Mouse (Mus musculus) liver, embryonic 14.5 days (tissue): ENCODE results near the gene Slc9a8. TPM values are rescaled to one million over a fixed set of nuclear protein-coding genes. Genes with fewer than 3 reads are reported as not detected.
A peak's percentile ranks its signal among the peaks of the same experiment; 100 is the strongest.

Source experiments
- ATAC-seq: fragments of 200-750 bp; cut with Nextera tagmentation; 2 replicates; pipeline ENCODE4 v1.8.0; 2017; ENCODE audit warnings: moderate number of reproducible peaks, mild to moderate bottlenecking, moderate library complexity; ENCODE audit not compliant: insufficient read depth
- DNase-seq, 3 experiments: peaks; one replicate each; pipeline ENCODE4 v3.0.0-alpha.2; 2012 to 2013; ENCODE audit warnings: low read depth in 3 of 3, low spot score in 3 of 3
- H3K27ac ChIP-seq: fragments of 300-500 bp; sonication (generic); 2 replicates; pipeline ENCODE4 v1.5.1; 2014; ENCODE audit warnings: moderate library complexity, mild to moderate bottlenecking, control low read depth, inconsistent platforms
- H3K27me3 ChIP-seq: fragments of 300-500 bp; sonication (generic); 2 replicates; pipeline ENCODE4 v1.6.1; 2014; ENCODE audit warnings: mild to moderate bottlenecking, low read length, moderate library complexity; ENCODE audit not compliant: control insufficient read depth, insufficient read depth
- H3K36me3 ChIP-seq: fragments of 300-500 bp; sonication (generic); replicated peaks from 2 replicates; pipeline ENCODE4 v1.6.1; 2014; ENCODE audit warnings: low read depth; ENCODE audit not compliant: control insufficient read depth, insufficient read depth
- H3K4me1 ChIP-seq, 2 experiments: fragments of 200-500 bp in 1 of 2; fragments of 300-500 bp in 1 of 2; sonication (generic) in 1 of 2; replicated peaks; 2 replicates each; pipeline ENCODE4 v1.6.1; 2012 to 2014; ENCODE audit warnings: antibody characterized with exemption in 1 of 2, inconsistent platforms in 1 of 2, low read length in 1 of 2; ENCODE audit not compliant: control insufficient read depth in 2 of 2, insufficient read depth in 2 of 2
- H3K4me2 ChIP-seq: fragments of 300-500 bp; sonication (generic); 2 replicates; pipeline ENCODE4 v1.6.1; 2014; ENCODE audit warnings: low read depth, mild to moderate bottlenecking, control low read depth, moderate library complexity
- H3K4me3 ChIP-seq, 2 experiments: fragments of 200-500 bp in 1 of 2; fragments of 300-500 bp in 1 of 2; sonication (generic) in 1 of 2; 2 replicates each; pipeline ENCODE4 v1.5.1; 2012 to 2014; ENCODE audit warnings: low read depth in 2 of 2, low read length in 2 of 2, mild to moderate bottlenecking in 2 of 2, control low read depth in 1 of 2, inconsistent platforms in 1 of 2, moderate library complexity in 1 of 2; ENCODE audit not compliant: insufficient read depth in 1 of 2
- H3K9ac ChIP-seq: fragments of 300-500 bp; sonication (generic); replicated peaks from 2 replicates; pipeline ENCODE4 v1.6.1; 2014; ENCODE audit warnings: mild to moderate bottlenecking, control low read depth, moderate library complexity
- H3K9me3 ChIP-seq: fragments of 300-500 bp; sonication (generic); 2 replicates; pipeline ENCODE4 v1.6.1; 2016; ENCODE audit warnings: low read length, mixed read lengths; ENCODE audit not compliant: control insufficient read depth
- CTCF ChIP-seq: IDR thresholded peaks from 2 replicates; pipeline ENCODE4 v1.5.1; 2016; ENCODE audit warnings: antibody characterized with exemption, low read depth, control low read depth
- EP300 ChIP-seq: IDR thresholded peaks from 2 replicates; pipeline ENCODE4 v1.6.1; 2016; ENCODE audit warnings: antibody characterized with exemption, low read depth
- WGBS: fragments of 180-500 bp; shearing (Covaris S2); extraction: QIAGEN DNeasy Blood & Tissue Kit; methylation state at CpG from one replicate; pipeline ENCODE4 v1.1.7; 2014; ENCODE audit not compliant: insufficient replicate concordance; 5-methylcytosine and 5-hydroxymethylcytosine counted together
- polyA plus RNA-seq, 2 experiments: library from polyadenylated mRNA; depleted of rRNA in 1 of 2; stranded (reverse) in 1 of 2; unstranded in 1 of 2; fragments of >200 nt; fragmentation: Nextera tagmentation in 1 of 2; extraction: Ambion mirVana in 1 of 2; gene quantifications; 2 replicates each; pipeline versions ENCODE4 v1.2.1 to v1.2.3; 2012 to 2014

Slc9a8 gene
- polyA plus RNA-seq (2012; rRNA removed), result 13.9 and 18.1 TPM in 2 replicates
- polyA plus RNA-seq (2014; fragmentation: Nextera tagmentation; extraction: Ambion mirVana), result 8.7 and 9.1 TPM in 2 replicates

DNA sequence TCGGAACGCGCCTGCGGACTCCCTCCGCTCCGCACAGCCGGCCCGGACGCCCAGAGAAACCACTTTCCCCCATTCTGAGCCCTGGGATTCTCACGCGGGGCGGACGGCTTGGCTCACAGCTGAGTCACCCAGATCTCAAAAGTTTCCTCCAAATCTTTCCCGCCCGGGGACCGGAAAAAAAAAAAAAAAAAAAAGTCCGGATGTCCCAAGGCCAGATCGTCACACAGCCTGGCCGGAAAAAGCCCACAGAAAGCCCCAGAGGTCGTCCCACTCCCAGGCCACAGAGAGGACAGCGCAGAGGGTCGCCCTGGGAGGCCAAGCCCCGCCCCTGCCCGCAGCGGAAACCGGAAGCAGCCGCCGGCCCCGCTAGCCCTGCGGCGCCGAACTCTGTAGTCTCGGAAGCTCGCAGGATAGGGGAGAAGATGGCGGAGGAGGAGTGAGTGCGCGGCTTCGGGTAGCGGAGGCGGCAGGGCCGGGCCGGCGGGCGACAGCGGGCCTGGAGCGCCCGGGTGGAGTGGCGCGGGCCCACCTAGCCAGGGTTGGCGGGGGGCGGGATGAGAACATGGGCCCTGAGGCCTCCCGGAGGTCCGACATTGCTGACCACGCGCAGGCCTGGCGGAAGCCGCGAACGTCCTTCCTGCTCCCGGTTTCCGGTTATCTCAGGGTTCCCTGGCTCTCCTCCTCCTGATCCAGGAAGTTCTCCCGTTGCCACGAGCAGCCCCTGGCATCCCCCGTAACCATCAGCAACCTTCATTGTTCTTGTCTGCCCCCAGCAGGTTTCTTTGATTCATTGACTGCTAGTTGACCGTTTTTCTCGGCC lies at the start of gene Slc9a8:
Slc9a8 (plus strand) TSS at position 383 of the 820 bp plus-strand sequence.
- Histone ChIP-seq H3K4me2 (peak within 1 kb of the TSS; percentile 90), H3K27me3 (no peaks in the 10 kb centered on the region), H3K27ac (peak within 1 kb of the TSS; percentile 91), H3K4me1 (peaks cover 29 to 38% of the 10 kb centered on the region in 2 experiments), H3K9me3 (no peaks in the 10 kb centered on the region), H3K36me3 (peaks cover 24% of the 10 kb centered on the region), H3K4me3 (peak within 1 kb of the TSS; percentile 79 to 94), H3K9ac (peak within 1 kb of the TSS; percentile 85)
- TF ChIP-seq CTCF (peak; percentile 37), EP300 (peak; percentile 18; the same call in 1 of the 2 replicates)
- under 1% methylated on average over 66 of the region's 66 CpGs for WGBS
- DNase-seq (peak; percentile 78 to 83 (median 82)), ATAC-seq (peak; percentile 94)

GRCm38 (mm10) chr2:167373266-167373665 lies 48.2 kb upstream of the Slc9a8 start:
- Histone ChIP-seq H3K4me1 (peaks cover 0 to 14% of the 10 kb centered on the region in 2 experiments; a peak in 2 of 4 replicates), H3K9ac (no peak overlapping the region), H3K4me3 (no peak overlapping the region), H3K27ac (no peak overlapping the region), H3K27me3 (no peaks in the 10 kb centered on the region; the same call in 1 of the 2 replicates), H3K36me3 (no peaks in the 10 kb centered on the region), H3K4me2 (no peak overlapping the region), H3K9me3 (no peaks in the 10 kb centered on the region)
- no peak for TF ChIP-seq CTCF
- no peak for TF ChIP-seq EP300
- DNase-seq (no peak), ATAC-seq (no peak)
- WGBS, result 72% methylated on average over 5 of the region's 5 CpGs

- no peak for TF ChIP-seq EP300
- no peak for TF ChIP-seq CTCF
- 83% methylated on average over 12 of the region's 12 CpGs for WGBS
- H3K4me1 ChIP-seq, result peaks cover 0 to 16% of the 10 kb centered on the region in 2 experiments; a peak in 2 of 4 replicates
- no peak overlapping the region for H3K27ac ChIP-seq
- DNase-seq, result no peak
- H3K9ac ChIP-seq, result no peak overlapping the region
- H3K4me2 ChIP-seq, result no peak overlapping the region
- ATAC-seq, result no peak
- no peak overlapping the region for H3K4me3 ChIP-seq
- H3K36me3 ChIP-seq, result no peaks in the 10 kb centered on the region
- H3K27me3 ChIP-seq, result no peaks in the 10 kb centered on the region; the same call in 1 of the 2 replicates
- no peaks in the 10 kb centered on the region for H3K9me3 ChIP-seq
Measured at GRCm38 (mm10) chr2:167374191-167374805, 47.2 kb upstream of the Slc9a8 start.

GRCm38 (mm10) chr2:167375135-167375534 lies 46.4 kb upstream of the Slc9a8 start:
- 0 out of 2 replicates have a peak, but pooled peaks have one; percentile 26 for ATAC-seq

DNA sequence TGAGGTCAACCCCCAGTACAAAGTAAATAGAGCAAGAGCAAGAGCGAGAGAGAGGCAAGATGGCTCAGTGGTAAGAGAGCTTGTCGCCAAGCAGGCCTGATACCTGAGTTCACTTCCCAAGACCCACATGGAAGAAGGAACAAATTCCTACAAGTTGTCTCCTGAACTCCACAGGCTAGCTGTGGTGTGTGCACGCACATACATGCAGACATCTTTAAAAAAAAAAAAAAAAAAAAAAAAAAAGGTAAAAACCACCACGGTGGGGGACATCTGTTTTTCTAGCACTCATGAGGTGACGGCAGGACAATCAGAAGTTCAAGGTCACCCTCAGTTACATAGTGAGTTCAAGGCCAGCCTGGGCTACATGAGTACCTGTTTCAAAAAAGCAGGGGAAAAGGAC lies 45.8 kb upstream of the Slc9a8 start:
- Histone ChIP-seq H3K9me3 (no peaks in the 10 kb centered on the region), H3K4me1 (peaks cover 0 to 18% of the 10 kb centered on the region in 2 experiments; a peak in 2 of 4 replicates), H3K27me3 (no peaks in the 10 kb centered on the region), H3K4me3 (no peak overlapping the region), H3K36me3 (no peaks in the 10 kb centered on the region), H3K4me2 (no peak overlapping the region), H3K9ac (no peak overlapping the region), H3K27ac (no peak overlapping the region)
- DNase-seq (no peak), ATAC-seq (no peak)
- WGBS, result 80% methylated on average over 5 of the region's 5 CpGs
- no peak for TF ChIP-seq EP300
- no peak for TF ChIP-seq CTCF

More at GRCm38 (mm10) chr2:167375135-167375534, 46.4 kb upstream of the Slc9a8 start:
- Histone ChIP-seq H3K4me1 (peaks cover 0 to 16% of the 10 kb centered on the region in 2 experiments; a peak in 2 of 4 replicates), H3K4me3 (no peak overlapping the region), H3K9me3 (no peaks in the 10 kb centered on the region), H3K4me2 (no peak overlapping the region), H3K27me3 (no peaks in the 10 kb centered on the region), H3K9ac (no peak overlapping the region), H3K36me3 (no peaks in the 10 kb centered on the region), H3K27ac (no peak overlapping the region)
- peak in 1 of 3 experiments; percentile 25 for DNase-seq
- TF ChIP-seq EP300, result no peak
- no peak for TF ChIP-seq CTCF
- WGBS, result 22% methylated on average over 9 of the region's 9 CpGs
